Mouse (Mus musculus): ENCODE measurements around the gene Myh10.

- TF ChIP-seq POLR2A (IDR thresholded peaks at IDR 0.05; ENCODE audit: borderline replicate concordance, extremely low read depth, insufficient read depth, insufficient read length, poor library complexity, severe bottlenecking) (no peak), CTCF (IDR thresholded peaks at IDR 0.05; ENCODE audit: borderline replicate concordance, extremely low read depth, insufficient read depth, insufficient read length) (no peak)
Observed at GRCm38 (mm10) chr11:68754283-68754682, 62.9 kb downstream of the Myh10 start.

Measured in brain, embryonic 14.5 days (tissue).